ENCODE assay signal across 8 mouse cellular contexts in genomic region chr6:39574951-39575350, GRCm38 (mm10). TPM values are rescaled to one million over a fixed set of nuclear protein-coding genes. Genes with fewer than 3 reads are reported as not detected.
DNase-seq lines count a peak whose midpoint lies in the region; ATAC-seq lines count a peak whose summit lies in the region.

No protein-coding gene starts in this region.

- peak overlapping the region; percentile 96 for H3K27ac ChIP-seq in heart, embryonic 15.5 days
- H3K27ac ChIP-seq in hindbrain, embryonic 11.5 days (ENCODE audit: low read depth, low read length): no peak overlapping the region
- no peak overlapping the region for H3K27ac ChIP-seq in midbrain, embryonic 11.5 days (ENCODE audit: low read depth, low read length)

- peak overlapping the region; percentile 89 for H3K4me3 ChIP-seq in heart, embryonic 15.5 days
- H3K4me3 ChIP-seq in hindbrain, embryonic 11.5 days (ENCODE audit: low read depth, low read length): peak overlapping the region; percentile 58; the same call in 1 of the 2 replicates
- peak overlapping the region; percentile 75 for H3K4me3 ChIP-seq in midbrain, embryonic 11.5 days (ENCODE audit: low read depth, low read length)

- H3K9me3 ChIP-seq in heart, embryonic 15.5 days (replicated peaks): no peaks in the 10 kb centered on the region
- no peaks in the 10 kb centered on the region for H3K9me3 ChIP-seq in hindbrain, embryonic 11.5 days (ENCODE audit: control insufficient read depth, low read length)
- no peaks in the 10 kb centered on the region for H3K9me3 ChIP-seq in midbrain, embryonic 11.5 days (ENCODE audit: control insufficient read depth, low read length)

- H3K4me2 ChIP-seq in heart, embryonic 15.5 days: peak overlapping the region; percentile 89
- H3K4me2 ChIP-seq in hindbrain, embryonic 11.5 days (replicated peaks; ENCODE audit: low read depth, low read length): peak overlapping the region; percentile 75
- peak overlapping the region; percentile 67 for H3K4me2 ChIP-seq in midbrain, embryonic 11.5 days

- H3K4me1 ChIP-seq in heart, embryonic 15.5 days (replicated peaks): peaks cover 12% of the 10 kb centered on the region
- H3K4me1 ChIP-seq in hindbrain, embryonic 11.5 days (replicated peaks; ENCODE audit: control insufficient read depth, insufficient read depth, low read length): peaks cover 2% of the 10 kb centered on the region; the same call in 1 of the 2 replicates
- H3K4me1 ChIP-seq in midbrain, embryonic 11.5 days (ENCODE audit: control insufficient read depth, insufficient read depth, low read length): peaks cover 12% of the 10 kb centered on the region

- 71% methylated on average over 7 of the region's 7 CpGs for WGBS in heart, embryonic 15.5 days
- 70% methylated on average over 7 of the region's 7 CpGs for WGBS in hindbrain, embryonic 11.5 days
- WGBS in midbrain, embryonic 11.5 days: 74% methylated on average over 7 of the region's 7 CpGs

- H3K36me3 ChIP-seq in heart, embryonic 15.5 days: peaks cover 28% of the 10 kb centered on the region
- H3K36me3 ChIP-seq in hindbrain, embryonic 11.5 days (ENCODE audit: control insufficient read depth, insufficient read depth, low read length): no peaks in the 10 kb centered on the region
- no peaks in the 10 kb centered on the region for H3K36me3 ChIP-seq in midbrain, embryonic 11.5 days (ENCODE audit: control insufficient read depth, insufficient read depth, low read length)

- H3K9ac ChIP-seq in heart, embryonic 15.5 days: peak overlapping the region; percentile 85; the same call in 1 of the 2 replicates
- H3K9ac ChIP-seq in hindbrain, embryonic 11.5 days (ENCODE audit: low read depth, low read length): peak overlapping the region; percentile 66
- H3K9ac ChIP-seq in midbrain, embryonic 11.5 days (ENCODE audit: low read length): peak overlapping the region; percentile 77

- DNase-seq in heart, adult 9 months (ENCODE audit: low spot score in 2 of 2): no peak
- DNase-seq in R1 (ENCODE audit: low read depth, low spot score): peak; percentile 68
- DNase-seq in hindbrain, embryonic 11.5 days (ENCODE audit: low spot score): no peak
- DNase-seq in midbrain, embryonic 11.5 days (ENCODE audit: low spot score, missing footprints): no peak
- no peak for DNase-seq in testis, postnatal 14 days (ENCODE audit: low spot score)
- no peak for DNase-seq in spleen, adult 18-20 months

- H3K27me3 ChIP-seq in heart, embryonic 15.5 days: no peaks in the 10 kb centered on the region
- no peaks in the 10 kb centered on the region for H3K27me3 ChIP-seq in hindbrain, embryonic 11.5 days (ENCODE audit: control insufficient read depth, insufficient read depth, low read length)
- H3K27me3 ChIP-seq in midbrain, embryonic 11.5 days (ENCODE audit: control insufficient read depth, insufficient read depth, low read length): no peaks in the 10 kb centered on the region

- no peak for ATAC-seq in heart, embryonic 15.5 days (replicated peaks; ENCODE audit: insufficient number of reproducible peaks, insufficient read depth, low FRiP score, low read depth)
- ATAC-seq in hindbrain, embryonic 11.5 days (ENCODE audit: low FRiP score): no peak
- ATAC-seq in midbrain, embryonic 11.5 days (ENCODE audit: low FRiP score): no peak
- ATAC-seq in inflammation-experienced regulatory T-cells, adult 6 months: no peak

RNA-seq across cellular contexts. Expression of gene Adck2, which starts 1.3 kb away (rescaled TPM):
- polyA plus RNA-seq in heart, embryonic 15.5 days (2015; fragmentation: Nextera tagmentation; extraction: Ambion mirVana): 18.4 and 18.9 TPM in 2 replicates
- polyA plus RNA-seq in hindbrain, embryonic 11.5 days (2014; fragmentation: Nextera tagmentation; extraction: Ambion mirVana): 23.9 and 29.3 TPM in 2 replicates
- 25.5 and 28.4 TPM in 2 replicates for polyA plus RNA-seq in midbrain, embryonic 11.5 days (2014; fragmentation: Nextera tagmentation; extraction: Ambion mirVana)
- 10 to 100 TPM; 23.2 to 43.1 (median 30.5) TPM for polyA plus RNA-seq in inflammation-experienced regulatory T-cells, adult 6 months (2017; shearing (Covaris generic))

RNA-seq across cellular contexts. Expression of gene Gm42420, which starts 10.6 kb away (rescaled TPM):
- polyA plus RNA-seq in heart, embryonic 15.5 days (2015; fragmentation: Nextera tagmentation; extraction: Ambion mirVana): 2.0 TPM in 1 of 2 replicates, not detected in the other
- polyA plus RNA-seq in hindbrain, embryonic 11.5 days (2014; fragmentation: Nextera tagmentation; extraction: Ambion mirVana): 0.90 and 1.3 TPM in 2 replicates
- polyA plus RNA-seq in midbrain, embryonic 11.5 days (2014; fragmentation: Nextera tagmentation; extraction: Ambion mirVana): 0.51 and 1.1 TPM in 2 replicates
- polyA plus RNA-seq in inflammation-experienced regulatory T-cells, adult 6 months (2017; shearing (Covaris generic)): not detected

RNA-seq across cellular contexts. Expression of gene Dennd2a, which starts 17.3 kb away (rescaled TPM):
- polyA plus RNA-seq in heart, embryonic 15.5 days (2015; fragmentation: Nextera tagmentation; extraction: Ambion mirVana): 11.9 and 14.6 TPM in 2 replicates
- 38.1 and 38.8 TPM in 2 replicates for polyA plus RNA-seq in hindbrain, embryonic 11.5 days (2014; fragmentation: Nextera tagmentation; extraction: Ambion mirVana)
- polyA plus RNA-seq in midbrain, embryonic 11.5 days (2014; fragmentation: Nextera tagmentation; extraction: Ambion mirVana): 44.9 and 49.3 TPM in 2 replicates
- polyA plus RNA-seq in inflammation-experienced regulatory T-cells, adult 6 months (2017; shearing (Covaris generic)): under 1 TPM in 1 of 3 experiments, not detected in 2; 0.42 TPM

RNA-seq across cellular contexts. Expression of gene Ndufb2, which starts 17.4 kb away (rescaled TPM):
- 546 and 708 TPM in 2 replicates for polyA plus RNA-seq in heart, embryonic 15.5 days (2015; fragmentation: Nextera tagmentation; extraction: Ambion mirVana)
- 268 and 291 TPM in 2 replicates for polyA plus RNA-seq in hindbrain, embryonic 11.5 days (2014; fragmentation: Nextera tagmentation; extraction: Ambion mirVana)
- polyA plus RNA-seq in midbrain, embryonic 11.5 days (2014; fragmentation: Nextera tagmentation; extraction: Ambion mirVana): 234 and 271 TPM in 2 replicates
- polyA plus RNA-seq in inflammation-experienced regulatory T-cells, adult 6 months (2017; shearing (Covaris generic)): 10 to 100 TPM; 56.1 to 98.5 (median 65.6) TPM
